Mouse (Mus musculus) urinary bladder, postnatal 25 days (tissue): ENCODE results near the gene Ift46.
A peak's percentile ranks its signal among the peaks of the same experiment; 100 is the strongest.
"Not testable (repeated sequence)": the region's sequence is repeated elsewhere in the genome, so short reads cannot be mapped to it uniquely, and the experiment has no call there.

Experiments used
- DNase-seq: peaks from one replicate; pipeline ENCODE4 v3.0.0; 2022; ENCODE audit warnings: low spot score

Gene Ift46

DNA sequence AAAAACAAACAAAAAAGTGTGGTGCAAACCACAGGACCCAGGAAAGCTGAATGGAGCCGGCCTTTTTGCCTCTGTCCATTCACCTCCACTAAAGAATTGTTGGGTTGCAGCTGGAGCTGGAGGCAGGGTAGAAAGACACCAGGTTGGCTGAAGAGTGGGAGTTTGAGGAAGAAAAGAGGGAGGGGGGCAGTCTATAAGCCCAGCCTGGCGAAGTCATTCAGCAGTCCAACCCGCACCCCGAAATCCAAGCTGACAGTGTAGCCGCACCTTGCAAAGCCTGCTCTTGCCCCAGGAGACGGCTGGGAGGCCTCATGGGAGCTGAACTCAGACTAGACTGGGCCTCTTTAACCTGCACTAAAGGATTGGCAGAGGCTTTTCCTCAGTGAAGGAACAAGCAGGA, 31.8 kb upstream of the Ift46 start:
- DNase-seq, result no peak

DNA sequence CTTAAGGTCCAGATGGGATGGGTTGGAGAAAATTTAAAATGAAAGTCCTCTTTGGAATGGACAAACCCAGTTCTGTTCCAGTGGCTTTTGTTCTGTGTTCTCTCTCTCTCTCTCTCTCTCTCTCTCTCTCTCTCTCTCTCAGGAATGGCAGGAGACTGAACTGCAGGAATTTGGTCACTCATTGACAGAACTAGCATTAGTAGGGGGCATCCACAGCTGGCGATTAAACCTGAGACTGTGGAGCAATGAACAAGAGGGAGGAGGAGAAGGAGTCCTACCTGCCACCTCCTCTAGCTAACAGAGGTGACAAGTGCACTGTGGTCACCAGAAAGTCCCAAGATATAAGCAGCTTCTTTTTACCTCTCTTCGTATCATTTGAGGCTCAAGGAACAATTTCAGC, 31.4 kb upstream of the Ift46 start:
- no peak for DNase-seq

DNA sequence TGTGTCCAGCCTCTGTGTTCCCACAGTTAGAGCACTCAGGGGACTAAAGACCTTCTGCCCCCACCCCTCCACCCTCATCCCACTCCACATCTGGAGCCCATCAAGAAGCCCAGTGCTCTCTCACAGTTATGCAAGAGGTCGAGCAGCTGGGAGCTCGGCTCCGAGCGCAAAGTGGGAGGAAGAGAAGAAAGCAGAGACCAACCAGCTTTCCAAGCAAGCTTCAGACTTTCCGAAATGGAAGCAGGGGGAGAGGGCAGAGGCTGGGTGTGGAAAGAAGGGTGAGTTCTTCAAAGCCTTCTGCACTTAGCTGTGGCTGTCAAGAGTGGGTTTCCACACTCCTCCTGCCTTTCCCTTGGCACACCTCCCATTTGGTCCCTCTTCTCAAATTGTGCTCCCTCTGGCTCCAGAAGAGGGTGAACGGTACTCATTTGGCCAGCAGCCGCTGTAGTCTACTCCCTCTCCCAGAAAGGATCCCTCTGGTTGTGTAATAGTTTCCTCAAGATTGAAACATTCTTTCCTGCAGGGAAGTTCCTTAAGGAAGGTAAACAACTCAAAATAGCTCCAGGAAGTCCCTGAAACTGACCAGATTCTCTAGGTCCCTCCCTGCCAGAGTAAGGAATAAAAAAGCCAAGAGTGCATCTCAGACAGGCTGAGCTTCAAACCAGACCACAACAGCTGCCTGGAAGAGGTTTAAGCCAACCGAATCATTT, 30.3 kb upstream of the Ift46 start:
- no peak for DNase-seq

DNA sequence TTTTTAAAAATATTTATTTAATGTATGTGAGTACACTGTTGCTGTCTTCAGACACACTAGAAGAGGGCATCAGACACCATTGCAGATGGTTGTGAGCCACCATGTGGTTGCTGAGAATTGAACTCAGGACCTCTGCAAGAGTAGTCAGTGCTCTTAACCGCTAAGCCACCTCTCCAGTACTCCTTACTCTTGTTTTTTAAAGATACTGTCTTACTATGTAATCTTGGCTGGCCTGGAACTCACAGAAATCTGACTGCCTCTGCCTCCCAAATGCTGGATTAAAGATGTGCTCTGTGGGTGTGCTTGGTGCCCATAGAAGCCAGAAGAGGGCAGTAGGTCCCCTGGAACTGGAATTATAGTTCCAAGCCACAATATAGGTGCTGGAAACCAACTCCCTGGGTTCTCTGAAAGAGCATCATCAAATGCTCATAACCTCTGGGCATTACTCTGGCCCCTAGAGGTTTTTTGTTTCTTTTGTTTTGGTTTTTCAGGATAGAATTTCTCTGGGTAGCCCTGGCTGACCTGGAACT, 27.0 kb upstream of the Ift46 start:
- no peak for DNase-seq

DNA sequence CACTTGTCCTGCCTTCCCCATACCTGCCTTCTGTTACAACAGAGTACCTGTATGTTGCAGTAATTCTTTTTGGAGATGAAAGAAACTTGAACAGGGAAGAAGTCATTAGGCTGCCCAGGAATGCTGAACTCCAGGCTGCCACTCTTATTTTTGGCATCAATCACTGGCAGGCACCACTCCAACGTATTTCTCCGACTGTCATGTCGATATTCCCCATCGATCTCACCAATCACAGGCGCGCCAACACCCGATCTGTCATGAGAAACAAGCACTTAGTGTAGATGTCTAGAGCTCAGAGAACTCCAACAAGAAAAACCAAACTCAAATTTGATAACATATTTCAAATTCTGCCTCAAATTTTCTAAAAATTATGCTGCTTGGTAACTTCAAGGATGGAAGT, 22.3 kb upstream of the Ift46 start:
- no peak for DNase-seq

DNA sequence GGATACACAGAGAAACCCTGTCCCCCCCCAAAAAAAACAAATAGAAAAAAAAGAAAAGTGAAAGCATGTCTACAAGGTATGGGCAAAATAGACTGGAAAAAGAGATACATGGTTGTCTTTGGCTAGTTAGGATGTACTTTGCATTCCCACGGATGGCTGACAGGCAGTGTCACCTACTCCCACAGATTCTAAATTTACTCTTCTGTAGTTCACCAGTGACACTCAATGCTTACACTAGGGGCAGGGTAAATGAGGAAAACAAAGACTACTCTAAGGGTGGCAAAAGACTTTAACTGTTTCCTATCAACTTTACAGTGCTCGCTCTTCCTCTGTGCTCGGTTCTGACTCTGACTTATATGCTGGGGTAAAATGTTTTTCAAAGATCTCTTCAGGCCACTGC, 21.0 kb upstream of the Ift46 start:
- DNase-seq, result no peak

DNA sequence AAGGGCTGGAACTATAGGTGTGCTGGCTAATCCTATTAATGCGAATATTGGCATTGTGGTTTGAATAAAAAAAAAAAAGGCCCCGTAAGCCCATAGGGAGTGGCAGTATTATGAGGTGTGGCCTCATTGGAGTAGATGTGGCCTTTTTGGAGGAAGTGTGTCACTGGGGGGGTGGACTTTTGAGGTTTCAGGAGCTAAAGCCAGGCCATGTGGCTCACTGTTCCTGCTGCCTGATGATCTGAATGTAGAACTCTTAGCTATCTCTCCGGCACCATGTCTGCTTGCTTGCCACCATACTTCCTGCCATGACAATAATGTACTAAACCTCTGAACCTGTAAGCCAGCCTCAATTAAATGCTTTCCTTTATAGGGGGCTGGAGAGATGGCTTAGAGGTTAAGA, 20.4 kb upstream of the Ift46 start:
- DNase-seq, result no peak

DNA sequence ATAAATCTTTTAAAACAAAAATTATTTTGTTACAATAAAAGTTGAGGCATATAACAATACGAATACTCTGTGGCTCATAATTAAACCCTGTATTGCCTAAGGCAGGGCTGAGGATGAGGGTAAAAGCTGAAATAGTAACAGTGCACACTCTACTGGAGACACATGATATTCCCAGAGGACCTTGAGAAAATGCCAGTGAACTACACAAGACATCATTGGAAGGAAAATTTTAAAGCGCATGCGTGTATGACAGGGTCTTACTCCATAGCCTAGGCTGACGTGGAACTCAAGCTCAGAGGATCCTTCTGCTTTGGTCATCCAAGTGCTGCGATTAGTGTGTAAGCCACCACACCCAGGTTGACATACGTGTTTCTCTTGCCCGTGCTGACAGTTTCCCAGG, 19.2 kb upstream of the Ift46 start:
- DNase-seq, result no peak

DNA sequence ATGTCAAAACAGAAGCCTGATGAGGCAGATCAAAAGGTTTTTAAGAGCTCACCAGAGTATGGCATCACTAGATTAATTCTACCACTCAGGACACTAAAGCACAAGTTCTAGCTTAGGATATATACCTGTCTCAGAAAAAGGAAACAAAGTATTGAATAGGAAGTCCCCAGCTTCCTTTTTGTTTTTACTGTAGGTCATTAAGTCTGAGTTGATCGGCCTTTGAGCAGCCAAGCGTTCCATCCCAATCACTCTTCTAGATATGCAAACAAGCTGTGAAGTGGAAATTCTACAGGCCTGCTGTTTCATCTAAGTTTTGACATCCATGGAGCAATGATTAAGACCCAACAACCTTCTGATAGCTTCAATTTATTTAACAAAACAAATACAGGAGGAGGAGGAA, 6.8 kb upstream of the Ift46 start:
- DNase-seq, result no peak

DNA sequence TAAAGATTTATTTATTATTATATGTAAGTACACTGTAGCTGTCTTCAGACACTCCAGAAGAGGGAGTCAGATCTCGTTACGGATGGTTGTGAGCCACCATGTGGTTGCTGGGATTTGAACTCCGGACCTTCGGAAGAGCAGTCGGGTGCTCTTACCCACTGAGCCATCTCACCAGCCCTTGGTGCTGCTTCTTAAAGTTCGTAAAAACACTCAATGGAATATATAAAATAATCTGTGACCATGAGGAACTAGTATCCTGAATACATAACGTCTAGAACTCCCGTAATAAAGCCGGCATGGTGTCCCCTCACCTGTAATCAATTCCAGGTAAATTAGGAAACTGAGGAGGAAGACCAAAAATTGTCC, 304 bp downstream of the Ift46 start:
- not testable (repeated sequence) for DNase-seq

DNA sequence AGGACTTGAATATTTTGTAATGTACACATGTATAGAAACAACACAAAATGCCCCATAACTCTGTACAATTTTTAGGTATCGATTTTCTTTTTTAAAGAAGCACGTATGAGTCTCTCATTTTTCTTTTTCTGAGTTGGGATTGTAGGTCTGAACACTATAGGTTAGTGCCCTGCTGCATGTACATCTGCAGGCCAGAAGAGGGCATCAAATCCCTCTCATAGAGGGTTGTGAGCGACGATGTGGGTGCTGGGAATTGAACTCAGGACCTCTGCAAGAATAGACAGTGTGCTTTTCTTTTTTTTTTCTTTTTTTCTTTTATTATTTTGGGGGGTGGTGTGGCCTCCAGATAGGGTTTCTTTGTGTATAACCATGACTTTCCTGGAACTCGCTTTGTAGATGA, 3.7 kb downstream of the Ift46 start:
- DNase-seq, result no peak

DNA sequence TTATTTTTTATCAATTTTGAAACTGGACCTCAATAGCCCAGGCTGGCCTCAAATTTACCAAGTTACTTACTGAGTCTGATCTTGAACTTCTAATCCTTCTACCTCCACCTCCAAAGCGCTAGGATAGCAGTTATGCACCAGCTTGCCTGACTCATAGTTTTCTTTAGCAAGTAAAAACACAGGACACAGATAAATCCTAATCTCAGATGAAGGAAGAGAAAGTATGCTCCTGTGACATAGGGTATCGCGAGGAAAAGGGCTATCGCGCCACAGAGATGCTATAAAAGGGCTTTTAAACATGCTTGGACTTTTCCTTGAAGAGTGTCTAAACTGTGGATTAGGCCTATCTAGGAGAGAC, 4.7 kb downstream of the Ift46 start:
- no peak for DNase-seq

DNA sequence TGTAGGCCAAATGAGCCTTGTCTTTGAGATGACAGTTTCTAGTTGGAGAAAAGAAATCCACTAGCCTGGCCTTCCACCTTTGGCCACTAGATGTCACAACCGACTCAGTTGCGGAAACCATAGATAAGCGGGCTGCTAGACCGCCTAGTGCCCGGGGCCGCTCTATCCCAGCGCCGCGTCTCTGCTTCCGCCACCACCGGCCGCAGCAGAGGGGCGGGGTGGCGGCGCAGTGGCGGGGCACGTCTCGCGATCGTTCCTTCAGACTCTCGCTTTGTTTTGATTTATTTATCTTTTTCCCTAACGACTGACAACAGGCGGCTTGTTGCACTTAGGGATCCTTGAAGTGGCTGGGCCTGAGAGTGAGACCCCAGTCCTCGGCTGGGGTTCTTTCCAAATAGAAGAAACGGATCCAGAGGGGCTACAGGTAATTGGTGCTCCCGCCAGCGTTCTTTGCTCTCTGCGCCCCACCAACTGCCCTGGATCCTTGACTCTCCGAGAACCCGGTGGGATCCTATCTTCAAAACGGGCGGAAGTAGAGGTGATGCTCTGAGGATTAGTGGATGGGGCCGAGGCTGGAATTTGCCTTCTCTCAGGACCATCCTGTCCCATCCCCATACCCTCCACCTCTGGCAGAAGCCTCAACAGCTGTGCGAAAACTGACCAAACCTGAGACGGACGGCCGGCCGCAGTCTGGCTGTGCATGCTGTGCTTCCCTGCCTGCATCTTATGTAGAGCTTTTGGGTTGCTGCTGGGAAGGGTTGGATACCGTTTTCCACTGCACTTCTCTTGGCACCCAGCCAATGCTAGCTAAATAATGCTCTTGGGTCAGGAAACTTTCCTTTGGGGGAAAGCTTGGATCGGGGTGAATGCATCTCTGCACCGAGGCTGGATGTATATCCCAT, 5.3 kb downstream of the Ift46 start:
- peak; percentile 85 for DNase-seq

DNA sequence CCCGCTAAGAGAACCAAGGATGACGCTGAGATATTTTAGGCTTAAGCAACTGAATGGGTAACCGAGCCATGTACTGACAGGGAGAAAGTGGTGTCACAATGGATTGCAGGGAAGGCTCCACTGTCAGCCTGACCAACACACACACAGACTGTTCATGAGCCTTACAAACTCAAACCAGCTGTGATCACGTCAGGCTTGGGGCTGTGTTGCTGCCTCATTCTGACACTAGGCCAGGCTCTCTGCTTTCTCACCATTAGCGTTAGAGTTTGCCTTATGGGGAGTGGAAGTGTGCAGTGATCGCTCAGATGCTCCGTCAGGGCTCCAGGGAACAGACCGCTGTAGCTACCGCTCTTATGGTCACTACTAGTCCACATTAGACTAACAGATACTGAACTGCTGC, 25.1 kb downstream of the Ift46 start:
- DNase-seq, result no peak

DNA sequence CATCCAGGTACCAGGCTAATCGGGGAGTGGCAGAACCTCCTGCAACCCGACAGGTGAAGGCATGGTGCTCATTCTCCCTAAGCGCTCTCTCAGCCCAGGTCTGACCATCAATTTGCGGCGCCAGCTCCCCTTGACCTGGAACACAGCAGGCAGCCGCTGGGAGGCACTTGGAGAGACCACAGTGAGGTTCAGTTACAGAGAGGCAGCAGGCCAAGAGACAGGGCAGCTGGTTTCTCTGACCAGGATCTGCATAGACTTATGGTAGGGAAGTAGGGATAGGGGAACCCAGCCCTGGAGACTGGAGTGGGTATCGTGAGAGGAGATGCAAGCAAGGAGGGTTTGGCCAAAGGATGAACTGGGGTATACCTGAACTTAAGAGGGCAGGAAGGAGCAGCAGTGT, 30.6 kb downstream of the Ift46 start:
- no peak for DNase-seq

DNA sequence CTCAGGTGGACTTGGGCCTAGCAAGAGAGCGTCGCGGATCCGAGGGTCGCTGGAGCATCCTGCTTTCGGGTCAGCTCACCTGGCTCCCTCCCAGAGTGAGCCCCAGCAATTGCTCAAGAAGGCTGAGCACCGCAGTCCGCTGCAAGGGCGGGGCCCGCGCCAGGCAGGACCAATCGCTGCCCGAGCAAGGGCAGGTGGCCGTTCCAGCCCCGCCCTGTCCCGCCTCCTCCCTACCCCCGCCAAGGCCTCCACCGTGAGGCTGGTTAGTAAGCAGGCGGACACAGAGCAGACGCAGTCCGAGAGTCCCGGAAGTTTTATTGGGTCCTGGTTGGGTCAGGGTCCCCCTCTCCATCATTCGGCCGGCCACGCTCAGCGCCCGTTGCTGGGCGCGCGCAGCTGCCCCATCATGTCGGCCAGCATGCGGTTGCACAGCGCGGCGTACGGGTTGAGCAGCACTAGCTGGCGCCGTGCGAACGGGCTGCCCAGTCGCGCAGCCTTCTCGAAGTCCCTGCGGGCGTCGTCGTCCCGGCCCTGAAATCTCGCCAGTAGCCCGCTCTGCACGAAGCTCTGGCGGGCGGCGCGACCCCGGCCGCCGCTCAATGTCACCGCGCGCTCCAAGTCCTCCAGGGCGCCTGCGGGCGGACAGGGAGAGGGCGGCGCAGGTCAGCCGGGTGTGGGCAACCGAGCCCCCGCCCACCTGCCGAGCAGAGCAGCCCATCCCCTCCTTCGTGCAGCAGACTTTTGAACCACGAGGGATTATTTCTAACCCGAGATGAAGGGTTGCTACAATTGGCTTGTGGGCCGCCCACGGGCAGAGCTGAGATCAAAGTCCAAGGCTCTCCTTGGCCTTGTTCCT, 31.6 kb downstream of the Ift46 start, which contains the start of gene Tmem25:
Tmem25 (minus strand) TSS at position 206 of the 856 bp plus-strand sequence.
- peak; percentile 76 for DNase-seq

DNA sequence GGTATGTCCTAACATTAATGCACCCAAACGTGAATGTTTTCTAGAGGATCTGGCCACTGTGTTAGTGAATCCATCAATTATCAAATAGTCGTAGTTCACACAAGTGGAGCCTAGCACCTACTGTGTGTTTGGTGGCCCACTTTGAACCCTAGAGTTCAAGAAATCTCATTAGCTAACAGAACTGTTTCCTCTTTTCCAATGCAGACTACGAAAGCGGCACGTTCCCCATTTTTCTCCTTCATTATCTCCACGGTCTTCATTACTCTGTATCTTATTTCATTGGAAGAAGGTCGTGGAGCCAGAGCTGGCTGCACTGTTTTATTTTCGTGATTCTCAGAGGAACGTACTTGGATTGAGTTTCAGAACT, 32.2 kb downstream of the Ift46 start:
- DNase-seq, result no peak

DNA sequence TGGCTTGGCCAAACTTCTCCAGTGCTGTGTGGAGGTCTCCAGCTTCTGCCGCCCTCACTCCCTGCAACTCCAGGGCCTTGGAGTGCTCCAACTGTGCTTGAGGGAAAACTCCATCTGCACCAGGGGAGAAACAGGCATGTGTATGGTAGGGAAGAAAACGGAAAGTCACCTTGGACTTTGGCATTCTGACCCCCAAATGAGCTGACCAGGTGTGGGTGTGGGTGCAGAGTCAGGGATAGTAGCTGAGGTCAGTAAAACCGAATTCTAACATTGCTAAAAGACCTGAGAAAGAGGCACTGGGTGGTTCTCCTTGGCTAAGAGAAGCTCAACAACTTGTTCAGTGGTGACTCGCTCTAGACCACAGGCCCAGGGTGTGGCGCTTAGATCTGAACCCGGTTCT, 34.0 kb downstream of the Ift46 start:
- no peak for DNase-seq

DNA sequence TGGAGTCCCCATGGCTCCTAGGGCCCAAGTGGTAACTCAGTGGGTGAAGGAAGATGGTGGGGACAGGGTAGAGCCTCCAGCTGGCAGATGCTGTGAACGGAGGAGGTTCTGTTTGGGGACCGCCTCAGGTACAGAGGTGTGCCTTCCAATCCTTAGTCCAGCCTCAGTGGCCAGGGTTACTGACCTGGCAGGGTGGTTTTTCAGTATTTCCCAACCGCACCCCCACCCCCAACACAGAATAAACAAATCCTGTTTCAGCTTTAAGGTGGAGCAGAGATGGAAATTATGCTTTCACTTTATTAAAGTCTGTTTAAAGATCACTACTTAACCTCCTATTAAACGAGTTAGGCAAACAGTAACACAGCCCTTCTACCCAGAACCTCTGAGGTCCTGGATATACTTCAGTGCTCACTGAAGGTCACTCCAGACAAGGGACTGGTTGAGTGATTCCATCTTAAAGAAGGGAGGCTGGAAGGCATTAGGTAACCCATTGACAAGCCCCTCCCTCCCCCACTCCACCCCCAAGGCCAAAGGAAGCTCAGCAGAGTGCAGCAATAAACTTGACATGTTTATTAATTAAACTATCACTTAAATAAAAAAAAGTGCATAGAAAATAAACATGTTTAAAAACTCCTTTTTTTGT, 35.2 kb downstream of the Ift46 start, which contains the start of gene Ttc36:
Ttc36 (minus strand) TSS at position 265 of the 643 bp plus-strand sequence.
- no peak for DNase-seq

DNA sequence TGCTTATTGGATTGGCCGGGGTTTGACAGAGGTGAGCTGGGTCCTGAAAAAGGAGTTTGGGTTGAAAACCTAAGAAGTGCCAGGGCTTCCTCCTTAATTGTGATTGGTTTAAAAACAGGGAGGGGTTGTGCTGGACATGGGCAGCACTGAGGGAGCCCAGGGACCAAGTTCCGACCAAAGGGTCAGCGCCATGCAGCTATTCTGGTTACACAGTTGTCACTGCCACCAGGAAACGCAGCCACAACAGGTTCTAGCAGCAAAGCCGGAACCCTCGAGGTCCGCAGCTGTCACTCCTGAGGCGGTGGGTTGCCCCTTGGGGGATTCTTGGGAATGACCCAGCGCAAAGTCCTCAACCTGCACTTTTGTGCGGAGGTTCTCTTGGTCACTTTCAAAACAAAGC, 37.0 kb downstream of the Ift46 start:
- no peak for DNase-seq

DNA sequence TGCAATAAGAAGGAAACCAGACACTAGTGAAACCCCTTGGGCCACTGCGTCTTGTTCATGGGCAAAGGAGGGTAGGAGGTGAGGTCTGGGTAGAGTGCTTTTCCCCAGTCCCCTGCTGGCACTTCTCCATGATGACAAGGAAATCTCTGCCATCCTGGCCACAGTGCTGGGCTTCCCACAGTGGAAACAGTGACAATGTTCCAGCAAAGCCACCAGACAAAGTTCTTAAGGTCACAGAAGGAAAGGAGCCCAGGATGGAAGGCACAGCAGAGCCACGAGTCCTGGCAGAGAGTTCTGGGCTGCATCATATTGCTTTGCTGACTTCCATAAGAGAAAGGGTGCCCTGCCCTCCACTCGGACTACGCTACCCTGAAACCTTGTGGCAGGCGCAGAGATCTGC, 37.8 kb downstream of the Ift46 start:
- no peak for DNase-seq

DNA sequence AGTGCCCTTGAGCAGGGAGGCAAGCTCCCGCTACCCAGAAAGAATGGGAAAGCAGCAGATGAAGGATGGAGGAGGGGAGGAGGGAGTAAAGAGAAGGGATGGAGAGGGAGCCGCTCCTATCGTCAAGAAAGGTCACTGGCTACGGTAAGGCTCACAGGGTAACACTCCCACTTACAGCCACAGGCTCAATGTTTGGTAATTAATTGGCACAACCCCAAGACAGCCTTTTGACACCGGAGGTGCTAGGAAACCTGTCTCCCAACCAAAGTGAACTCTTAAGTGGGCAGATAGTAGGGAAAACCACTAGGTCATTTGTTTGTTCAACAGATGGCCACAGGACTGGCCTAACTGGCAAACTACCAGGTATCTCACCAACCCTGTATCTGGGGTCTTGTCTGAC, 39.4 kb downstream of the Ift46 start:
- no peak for DNase-seq
